Mouse (Mus musculus): Measurements from ENCODE around the gene Itgb4.

The Itgb4 gene

DNA sequence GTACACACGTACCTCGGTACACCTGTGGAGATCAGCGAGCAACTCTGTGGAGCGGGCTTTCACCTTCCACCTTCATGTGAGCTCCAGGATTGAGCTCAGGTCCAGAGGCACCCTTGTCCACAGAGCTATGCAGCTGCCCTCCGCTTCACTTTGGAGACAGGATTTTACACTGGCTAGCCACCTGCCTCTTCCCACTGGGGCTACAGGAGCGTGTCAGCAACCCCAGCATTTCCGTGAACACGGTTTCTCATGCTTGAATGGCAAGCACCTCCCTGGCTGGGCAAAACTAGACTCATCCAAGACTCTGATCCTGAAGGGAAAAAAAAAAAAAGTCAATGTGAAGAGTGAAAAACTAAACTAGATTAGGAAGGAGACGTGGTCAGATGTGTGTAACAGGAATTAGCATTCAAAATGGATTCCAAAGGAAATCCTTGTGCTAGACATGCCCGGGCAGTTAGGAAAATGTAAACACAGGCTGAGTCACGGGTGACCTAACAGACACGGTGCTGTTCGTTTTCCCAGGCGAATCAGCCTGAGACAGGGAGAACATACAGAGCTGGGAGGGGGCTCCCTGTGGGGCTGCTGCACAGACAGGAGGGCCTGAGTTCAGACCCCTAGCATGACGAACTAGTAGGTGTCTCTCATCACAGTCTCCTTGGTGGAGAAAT is 4.4 kb upstream of the Itgb4 start:
- DNase-seq (ENCODE audit: low read depth in 2 of 2, low spot score in 2 of 2) = no peak

DNA sequence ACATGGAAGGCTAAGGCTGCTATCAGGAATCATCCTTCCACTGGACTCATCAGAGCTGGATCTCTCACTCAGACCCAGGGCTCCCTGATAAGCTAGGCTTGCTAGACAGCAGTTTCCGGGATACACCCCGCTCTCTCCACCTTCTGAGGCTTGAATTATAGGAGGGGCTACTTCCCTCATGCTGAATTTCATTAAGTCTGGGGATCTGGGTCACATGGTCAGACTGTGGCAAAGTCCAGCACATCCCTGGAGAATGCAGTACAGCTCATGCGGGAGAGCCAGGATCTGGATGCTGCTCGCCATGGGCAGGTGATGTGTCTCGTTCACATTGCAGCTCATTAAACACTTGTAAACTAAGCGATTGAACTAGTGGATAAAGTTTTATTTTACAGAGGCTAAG is 3.5 kb upstream of the Itgb4 start:
- no peak for DNase-seq (ENCODE audit: low read depth in 2 of 2, low spot score in 2 of 2)

DNA sequence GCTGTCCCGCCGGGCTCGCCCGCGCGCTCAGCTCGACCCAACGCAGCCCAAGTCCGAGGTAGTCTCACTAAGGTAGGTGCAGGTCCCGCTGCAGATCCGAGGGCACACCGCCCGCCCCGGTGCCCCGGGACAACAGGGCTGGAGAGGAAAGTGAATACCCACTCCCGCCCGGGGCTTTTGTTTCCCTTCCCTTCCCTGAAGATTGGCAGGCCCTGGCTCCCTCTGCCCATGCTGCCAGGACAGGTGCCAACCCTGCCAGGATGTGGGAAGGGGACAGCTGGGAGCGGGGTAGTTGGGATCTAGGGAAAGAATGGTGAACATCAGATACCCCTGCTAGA is 543 bp downstream of the Itgb4 start:
- DNase-seq (ENCODE audit: low read depth in 2 of 2, low spot score in 2 of 2) = no peak

DNA sequence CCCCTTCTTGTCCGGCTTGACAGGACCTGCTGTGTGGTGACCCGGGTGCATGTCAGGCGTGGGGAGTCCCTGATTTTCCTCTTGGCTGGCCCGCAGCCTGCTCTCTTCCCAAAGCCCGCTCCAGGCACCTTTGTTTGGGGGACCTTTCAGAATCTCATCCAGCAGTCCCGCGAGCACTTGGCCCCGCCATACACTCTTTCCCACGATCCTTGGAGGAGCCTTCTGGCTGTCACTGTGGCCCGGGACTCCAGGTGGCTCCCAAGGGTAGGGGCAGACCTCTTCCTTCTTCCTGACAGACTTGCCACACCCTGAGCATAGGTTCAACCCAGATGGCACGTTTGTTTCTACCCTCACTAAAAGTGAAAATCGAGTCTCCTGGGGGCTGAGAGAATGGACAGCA is 1.0 kb downstream of the Itgb4 start:
- no peak for DNase-seq (ENCODE audit: low read depth in 2 of 2, low spot score in 2 of 2)

DNA sequence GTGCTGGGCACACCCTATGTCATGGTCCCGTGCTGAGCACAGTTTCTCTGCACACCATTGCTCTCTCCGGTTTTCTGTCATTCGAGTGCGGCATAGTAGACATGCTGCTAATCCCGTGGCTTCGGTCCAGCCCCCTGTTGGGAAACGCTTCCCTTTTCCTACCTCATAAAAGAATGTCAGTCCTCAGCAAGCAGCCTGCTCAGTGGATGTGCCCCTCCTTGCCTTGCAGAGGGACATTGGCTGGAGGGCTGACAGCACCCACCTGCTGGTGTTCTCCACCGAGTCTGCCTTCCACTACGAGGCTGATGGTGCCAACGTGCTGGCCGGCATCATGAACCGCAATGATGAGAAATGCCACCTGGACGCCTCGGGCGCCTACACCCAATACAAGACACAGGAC is 8.0 kb downstream of the Itgb4 start:
- no peak for DNase-seq (ENCODE audit: low read depth in 2 of 2, low spot score in 2 of 2)

DNA sequence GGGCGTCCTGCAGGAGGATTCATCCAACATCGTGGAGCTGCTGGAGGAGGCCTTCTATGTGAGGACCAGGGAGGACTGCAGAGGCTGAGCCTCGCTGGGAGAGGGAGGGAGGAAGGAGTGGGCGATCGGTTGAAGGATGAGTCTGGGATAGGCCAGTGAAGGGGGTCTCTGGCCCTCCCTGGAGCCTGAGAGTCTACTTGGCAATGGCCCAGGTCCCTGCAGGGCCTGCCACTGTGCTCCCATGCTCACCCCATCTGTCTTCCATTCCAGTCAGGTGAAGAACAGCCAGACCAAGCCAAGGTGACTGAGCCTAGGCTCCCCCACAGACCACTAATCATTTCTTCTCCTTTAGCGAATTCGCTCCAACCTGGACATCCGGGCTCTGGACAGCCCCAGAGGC is 8.8 kb downstream of the Itgb4 start:
- no peak for DNase-seq (ENCODE audit: low read depth in 2 of 2, low spot score in 2 of 2)

DNA sequence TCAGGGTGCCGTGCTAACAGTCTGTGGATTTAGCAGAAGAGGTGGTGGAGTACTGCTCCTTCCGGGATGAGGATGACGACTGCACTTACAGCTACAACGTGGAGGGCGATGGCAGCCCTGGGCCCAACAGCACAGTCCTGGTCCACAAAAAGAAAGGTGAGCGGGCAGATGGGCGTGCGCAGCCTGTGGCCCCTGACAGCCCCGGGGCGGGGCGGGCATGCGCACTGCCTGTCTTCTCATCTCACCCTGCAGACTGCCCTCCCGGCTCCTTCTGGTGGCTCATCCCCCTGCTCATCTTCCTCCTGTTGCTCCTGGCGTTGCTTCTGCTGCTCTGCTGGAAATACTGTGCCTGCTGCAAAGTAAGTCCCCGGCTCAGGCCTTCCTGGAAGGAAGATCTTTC is 15.2 kb downstream of the Itgb4 start:
- DNase-seq (ENCODE audit: low read depth in 2 of 2, low spot score in 2 of 2) = no peak

DNA sequence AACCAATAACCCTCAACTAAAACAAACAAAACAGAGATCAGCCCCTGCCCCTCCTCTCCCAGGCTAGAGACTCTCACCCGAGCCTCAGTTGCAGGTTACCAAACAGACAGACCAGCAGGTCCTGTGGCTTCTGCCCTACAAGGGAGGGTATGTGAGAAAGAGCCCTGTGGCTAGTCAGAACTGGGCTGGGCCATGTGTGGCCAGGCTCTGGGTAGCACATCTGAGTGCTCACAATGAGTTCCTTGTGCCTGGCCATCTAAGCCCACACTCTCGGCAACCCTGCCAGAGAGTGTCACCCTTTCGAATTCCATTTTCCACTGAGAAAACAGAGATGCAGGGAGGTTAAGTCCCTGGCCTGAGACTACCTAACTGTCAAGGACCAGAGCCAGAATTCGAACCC is 17.6 kb downstream of the Itgb4 start:
- no peak for DNase-seq (ENCODE audit: low read depth in 2 of 2, low spot score in 2 of 2)

DNA sequence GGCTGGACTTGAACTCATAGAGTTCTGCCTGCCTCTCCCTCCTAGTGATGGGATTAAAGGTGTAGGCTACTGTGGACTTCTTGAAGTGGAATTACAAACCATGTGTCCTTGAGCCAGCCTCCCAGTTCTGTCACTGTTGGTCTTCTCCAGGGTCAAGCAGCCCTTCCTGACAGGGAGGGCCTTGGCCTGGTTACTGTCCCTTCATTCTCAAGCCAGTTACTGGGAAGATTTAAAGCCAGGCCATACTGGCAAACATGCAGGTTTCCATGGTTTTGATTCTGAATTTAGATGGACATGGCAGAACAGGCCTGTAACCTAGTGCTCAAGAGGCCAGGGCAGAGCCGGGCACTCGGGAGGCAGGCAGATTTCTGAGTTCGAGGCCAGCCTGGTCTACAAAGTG is 20.7 kb downstream of the Itgb4 start:
- no peak for DNase-seq (ENCODE audit: low read depth in 2 of 2, low spot score in 2 of 2)

DNA sequence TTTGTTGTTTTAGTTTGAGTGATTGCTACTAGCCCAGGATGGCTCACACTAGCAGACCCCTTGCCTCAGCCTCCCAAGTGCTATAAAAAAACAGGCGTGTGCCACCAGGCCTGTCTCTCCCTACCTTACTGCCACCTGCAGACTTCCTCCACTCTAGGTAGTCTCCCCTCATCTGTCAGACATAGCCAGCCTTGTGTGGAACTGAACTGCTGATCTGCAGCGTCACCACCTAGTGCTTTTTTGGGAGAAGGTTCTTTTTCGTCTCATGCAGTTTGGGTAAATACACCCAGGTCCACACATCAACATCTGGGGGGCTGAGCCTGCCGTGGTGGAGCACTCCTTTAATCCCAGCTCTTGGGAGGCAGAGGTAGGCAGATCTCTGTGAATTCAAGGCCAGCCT is 22.5 kb downstream of the Itgb4 start:
- DNase-seq (ENCODE audit: low read depth in 2 of 2, low spot score in 2 of 2) = no peak

DNA sequence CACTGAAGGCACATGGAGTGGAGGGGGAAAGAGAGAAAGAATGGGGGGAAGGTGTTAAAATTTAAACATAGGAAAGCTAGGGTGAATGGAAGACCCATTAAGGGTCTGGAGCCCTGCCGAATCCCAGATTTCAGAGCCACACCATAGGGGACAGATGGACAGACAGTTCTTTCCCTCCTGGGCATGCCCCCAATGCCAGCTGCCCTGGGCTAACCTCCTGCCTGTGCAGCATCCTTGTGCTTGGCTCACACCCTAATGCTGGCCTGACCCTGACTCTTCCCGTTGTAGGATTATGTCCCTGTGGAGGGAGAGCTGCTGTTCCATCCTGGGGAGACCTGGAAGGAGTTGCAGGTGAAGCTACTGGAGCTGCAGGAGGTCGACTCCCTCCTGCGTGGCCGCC is 23.2 kb downstream of the Itgb4 start:
- no peak for DNase-seq (ENCODE audit: low read depth in 2 of 2, low spot score in 2 of 2)

DNA sequence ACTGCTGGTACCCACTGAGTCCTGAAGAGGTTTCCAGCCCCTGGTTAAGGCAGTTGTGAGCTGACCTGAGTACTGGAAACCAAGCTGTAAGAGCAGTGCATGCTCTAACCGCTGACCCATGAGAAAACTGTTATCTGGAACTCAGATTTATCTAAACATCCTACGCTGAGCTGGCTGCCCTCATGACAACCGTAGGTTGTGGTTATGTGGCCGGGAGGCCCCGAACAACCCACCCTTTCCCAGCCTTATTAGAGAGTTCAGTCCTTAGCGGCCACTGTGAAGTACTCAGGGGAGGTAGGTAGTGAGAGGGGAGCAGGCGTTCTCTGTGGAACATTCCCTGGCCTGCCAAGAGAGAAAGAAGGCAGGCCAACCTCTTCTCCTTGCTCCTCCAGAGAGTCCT is 24.5 kb downstream of the Itgb4 start:
- DNase-seq (ENCODE audit: low read depth in 2 of 2, low spot score in 2 of 2) = no peak

DNA sequence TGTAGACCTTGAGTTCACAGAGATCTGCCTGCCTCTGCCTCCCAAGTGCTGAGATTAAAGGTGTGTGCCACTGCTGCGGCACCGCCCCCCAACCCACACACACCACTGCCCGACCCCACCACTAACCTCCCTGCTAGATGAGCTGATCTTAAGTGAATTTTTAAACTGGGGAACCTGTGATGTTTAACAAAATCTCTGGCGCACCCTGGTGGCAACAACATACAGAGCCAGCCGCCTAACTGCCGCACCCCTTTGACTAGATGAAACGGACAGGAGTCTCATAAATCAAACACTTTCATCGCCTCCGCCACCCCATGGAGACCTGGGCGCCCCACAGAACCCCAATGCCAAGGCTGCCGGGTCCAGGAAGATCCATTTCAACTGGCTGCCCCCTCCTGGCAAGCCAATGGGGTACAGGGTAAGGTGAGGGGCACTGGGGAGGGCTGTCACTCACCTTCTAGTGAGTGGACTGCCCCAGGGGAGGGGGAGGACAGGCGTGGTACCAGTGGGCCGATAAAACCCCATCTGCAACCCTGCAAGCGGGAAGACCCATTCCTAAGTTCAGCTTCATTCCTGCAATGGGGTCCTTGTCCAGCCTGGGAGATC is 25.1 kb downstream of the Itgb4 start:
- peak; percentile 62 to 78 for DNase-seq (ENCODE audit: low read depth in 2 of 2, low spot score in 2 of 2)

DNA sequence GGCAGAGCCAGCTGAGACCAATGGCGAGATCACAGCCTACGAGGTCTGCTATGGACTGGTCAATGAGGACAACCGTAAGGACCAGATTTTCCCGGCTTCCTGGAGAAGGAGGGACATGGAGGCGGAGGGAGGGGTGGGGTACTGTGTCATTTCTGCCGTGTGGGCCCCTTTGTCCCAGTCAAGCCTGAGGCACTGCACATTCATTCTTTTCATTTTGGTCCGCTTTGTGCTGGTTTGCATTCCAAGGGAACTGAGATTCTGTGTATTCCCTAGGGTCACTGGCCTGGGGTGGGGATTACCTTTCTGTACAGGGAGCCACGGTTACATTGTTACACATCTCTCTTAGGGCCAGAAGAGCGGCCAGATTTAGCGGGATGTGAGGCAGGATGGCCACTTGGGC is 26.1 kb downstream of the Itgb4 start:
- no peak for DNase-seq (ENCODE audit: low read depth in 2 of 2, low spot score in 2 of 2)

DNA sequence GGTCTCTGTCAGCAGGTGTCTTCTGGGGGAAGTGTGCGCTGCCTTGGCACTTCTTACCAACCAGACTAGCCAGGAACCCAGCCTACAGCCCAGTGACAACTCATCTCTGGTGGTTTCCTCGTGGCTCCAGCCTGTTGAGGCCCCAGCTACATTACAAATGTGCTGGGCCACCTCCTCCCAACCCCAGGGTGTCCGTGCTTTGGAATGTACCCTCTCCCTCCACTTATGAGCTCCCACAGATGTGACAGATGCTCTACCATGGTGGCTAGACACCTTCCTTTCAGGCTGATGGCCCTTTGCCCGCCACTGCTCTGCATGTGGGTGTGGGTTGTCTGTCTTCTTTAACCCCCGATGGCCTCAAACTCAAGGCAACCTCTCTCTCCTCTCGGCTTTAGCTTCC is 27.2 kb downstream of the Itgb4 start:
- DNase-seq (ENCODE audit: low read depth in 2 of 2, low spot score in 2 of 2) = no peak

DNA sequence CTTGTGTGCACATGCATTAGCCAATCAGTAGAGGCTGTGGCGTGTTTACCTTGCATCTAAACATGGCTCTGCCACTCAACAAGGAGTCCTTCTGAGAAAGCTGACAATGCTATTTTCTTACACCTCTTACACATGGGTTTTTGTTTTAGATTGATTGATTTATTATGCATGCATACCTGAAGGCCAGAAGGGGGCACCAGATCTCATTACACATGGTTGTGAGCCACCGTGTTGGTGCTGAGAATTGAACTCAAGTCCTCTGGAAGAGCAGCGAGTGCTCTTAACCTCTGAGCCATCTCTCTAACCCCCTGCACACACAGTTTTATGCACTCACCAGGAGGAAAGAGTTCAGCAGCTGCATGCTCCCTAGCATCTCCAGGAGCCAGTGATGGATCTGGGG is 28.4 kb downstream of the Itgb4 start:
- no peak for DNase-seq (ENCODE audit: low read depth in 2 of 2, low spot score in 2 of 2)

DNA sequence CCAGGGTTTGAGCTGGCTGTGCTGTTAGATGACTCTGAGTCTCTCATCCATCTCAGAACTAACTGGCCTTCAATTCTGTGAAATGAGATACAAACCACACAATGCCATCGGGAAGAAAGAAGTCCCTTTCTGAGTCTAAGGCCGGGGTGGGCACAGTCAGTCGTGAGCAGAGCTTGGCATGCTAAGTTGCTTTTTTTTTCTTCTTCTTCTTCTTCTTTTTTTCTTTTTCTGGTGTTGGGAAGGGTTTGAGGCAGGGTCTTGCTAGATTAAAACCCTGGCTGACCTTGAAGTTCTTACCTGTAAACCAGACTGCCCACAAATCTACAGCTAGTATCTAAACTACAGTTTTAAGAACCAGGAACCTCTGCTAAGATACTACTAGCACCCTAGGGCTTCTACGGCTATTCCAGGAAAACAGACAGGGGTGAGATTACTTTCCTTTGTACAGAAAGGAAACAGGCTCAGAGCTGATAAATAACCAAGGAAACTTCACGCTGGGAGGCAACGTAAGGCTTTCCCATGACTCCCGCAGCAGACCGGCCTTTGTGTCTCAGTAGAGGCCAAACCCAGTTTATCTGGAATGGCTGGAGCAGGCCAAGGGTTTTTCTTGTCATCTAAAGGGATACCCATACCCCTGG is 29.8 kb downstream of the Itgb4 start:
- no peak for DNase-seq (ENCODE audit: low read depth in 2 of 2, low spot score in 2 of 2)

DNA sequence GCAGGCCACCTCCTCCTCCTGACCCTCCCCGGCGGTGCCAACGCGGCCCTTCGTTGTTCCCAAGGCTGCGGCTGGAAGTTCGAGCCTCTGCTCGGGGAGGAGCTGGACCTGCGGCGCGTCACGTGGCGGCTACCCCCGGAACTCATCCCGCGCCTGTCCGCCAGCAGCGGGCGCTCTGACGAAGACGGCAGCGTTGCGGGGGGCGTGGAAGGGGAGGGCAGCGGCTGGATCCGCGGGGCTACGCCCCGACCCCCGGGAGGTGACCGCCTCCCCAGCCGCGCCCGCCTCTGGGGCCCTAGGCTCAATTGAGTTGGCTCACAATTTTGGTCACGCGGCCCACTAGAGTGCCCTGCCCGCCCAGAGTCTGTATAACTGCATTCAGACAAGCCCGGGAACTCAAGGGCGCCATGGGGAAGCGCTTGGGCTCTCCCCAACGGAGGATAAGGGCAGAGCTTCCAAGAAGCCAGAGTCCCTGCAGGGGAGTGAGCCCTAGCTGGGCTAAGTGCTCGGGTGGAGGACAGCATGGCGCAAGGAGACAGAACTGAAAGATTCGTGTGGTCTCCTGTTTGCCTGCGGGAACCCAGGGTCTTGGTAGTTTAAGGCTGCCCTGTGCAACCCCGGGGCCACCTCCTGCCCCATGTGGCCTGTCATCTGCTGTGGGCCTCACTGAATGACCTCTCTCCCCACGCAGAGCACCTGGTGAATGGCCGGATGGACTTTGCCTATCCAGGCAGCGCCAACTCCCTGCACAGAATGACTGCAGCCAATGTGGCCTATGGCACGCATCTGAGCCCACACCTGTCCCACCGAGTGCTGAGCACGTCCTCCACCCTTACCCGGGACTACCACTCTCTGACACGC is 30.6 kb downstream of the Itgb4 start:
- DNase-seq (ENCODE audit: low read depth in 2 of 2, low spot score in 2 of 2) = peak; percentile 42 to 50

DNA sequence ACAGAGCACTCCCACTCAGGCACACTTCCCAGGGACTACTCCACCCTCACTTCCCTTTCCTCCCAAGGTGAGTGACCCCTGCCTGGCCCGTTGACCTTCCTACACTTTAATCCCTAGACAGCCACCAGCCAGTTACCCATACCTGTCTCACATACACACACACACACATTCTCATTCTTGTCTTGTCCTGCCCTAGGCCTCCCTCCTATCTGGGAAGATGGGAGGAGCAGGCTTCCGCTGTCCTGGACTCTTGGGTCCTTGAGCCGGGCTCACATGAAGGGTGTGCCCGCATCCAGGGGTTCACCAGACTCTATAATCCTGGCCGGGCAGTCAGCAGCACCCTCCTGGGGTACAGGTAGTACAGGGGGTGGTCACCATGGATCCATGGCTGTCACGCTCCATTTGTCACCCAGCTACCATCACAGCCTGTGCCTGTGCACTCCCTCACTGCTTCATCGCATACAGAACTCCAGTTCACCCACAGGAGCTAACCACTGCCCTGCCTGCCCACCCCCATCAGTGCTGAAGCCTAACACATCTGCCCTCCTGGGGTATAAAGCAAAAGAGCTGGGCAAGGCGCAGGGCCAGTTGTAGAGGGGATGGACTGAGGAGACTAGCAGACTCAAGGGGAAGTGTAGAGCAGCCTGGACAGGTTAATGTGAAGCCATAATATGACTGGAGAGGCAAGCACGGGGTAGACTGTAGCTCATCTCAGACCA is 31.4 kb downstream of the Itgb4 start:
- no peak for DNase-seq (ENCODE audit: low read depth in 2 of 2, low spot score in 2 of 2)

DNA sequence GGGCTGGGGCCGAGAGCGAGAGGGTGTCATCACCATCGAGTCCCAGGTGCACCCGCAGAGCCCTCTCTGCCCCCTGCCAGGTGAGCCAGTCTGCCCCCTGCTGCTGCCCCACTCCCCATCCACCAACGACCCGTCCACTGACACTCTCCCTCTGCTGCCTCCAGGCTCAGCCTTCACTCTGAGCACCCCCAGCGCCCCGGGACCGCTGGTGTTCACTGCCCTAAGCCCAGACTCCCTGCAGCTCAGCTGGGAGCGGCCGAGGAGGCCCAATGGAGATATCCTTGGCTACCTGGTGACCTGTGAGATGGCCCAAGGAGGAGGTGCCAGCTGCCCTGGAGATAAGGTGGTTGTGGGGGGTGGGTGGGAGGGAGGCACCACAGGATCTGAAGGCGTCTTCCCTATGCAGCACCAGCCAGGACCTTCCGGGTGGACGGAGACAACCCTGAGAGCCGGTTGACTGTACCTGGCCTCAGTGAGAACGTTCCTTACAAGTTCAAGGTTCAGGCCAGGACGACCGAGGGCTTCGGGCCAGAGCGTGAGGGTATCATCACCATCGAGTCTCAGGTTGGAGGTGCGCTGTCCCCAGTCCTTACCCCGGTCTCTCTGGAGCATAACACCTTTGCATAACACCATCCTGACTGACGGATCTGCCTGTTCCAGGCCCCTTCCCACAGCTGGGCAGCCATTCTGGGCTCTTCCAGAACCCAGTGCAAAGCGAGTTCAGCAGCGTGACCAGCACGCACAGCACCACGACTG is 32.8 kb downstream of the Itgb4 start:
- DNase-seq (ENCODE audit: low read depth in 2 of 2, low spot score in 2 of 2) = no peak

DNA sequence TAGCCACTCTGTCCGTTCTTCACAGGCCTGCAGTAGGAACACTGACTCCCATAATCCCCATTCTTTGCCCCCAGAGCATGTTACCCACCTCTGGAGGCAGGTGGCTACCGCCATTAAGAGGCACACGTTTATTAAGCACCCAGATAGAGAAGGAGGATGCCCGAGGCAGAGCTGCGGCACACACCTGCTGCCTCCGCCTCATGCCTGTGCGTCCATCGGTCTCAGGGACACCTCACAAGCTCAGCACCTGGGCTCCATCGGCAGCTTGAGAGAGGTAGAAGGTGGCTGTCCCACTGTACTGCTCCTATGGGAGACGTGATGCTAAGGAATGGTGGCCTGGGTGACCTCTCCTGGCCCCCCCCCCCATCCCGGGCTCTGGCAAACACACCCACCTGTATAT is 33.9 kb downstream of the Itgb4 start:
- DNase-seq (ENCODE audit: low read depth in 2 of 2, low spot score in 2 of 2) = no peak

Data from CD8-positive naive resting alpha-beta T cell, adult 2 months (primary cell).